Mouse (Mus musculus) hindbrain, embryonic 10.5 days (tissue): ENCODE results near the gene Sema5a. TPM values are rescaled to one million over a fixed set of nuclear protein-coding genes. Genes with fewer than 3 reads are reported as not detected.
A peak's percentile ranks its signal among the peaks of the same experiment; 100 is the strongest.

ENCODE experiments used
- DNase-seq: peaks from one replicate; pipeline ENCODE4 v3.0.0-alpha.2; 2017; ENCODE audit warnings: low spot score
- H3K27ac ChIP-seq: fragments of 300-500 bp; sonication (generic); 2 replicates; pipeline ENCODE4 v1.5.1; 2016; ENCODE audit warnings: mild to moderate bottlenecking, moderate library complexity
- H3K27me3 ChIP-seq: fragments of 300-500 bp; sonication (generic); 2 replicates; pipeline ENCODE4 v1.6.1; 2016; ENCODE audit warnings: mild to moderate bottlenecking; ENCODE audit not compliant: poor library complexity, insufficient read depth, severe bottlenecking
- H3K36me3 ChIP-seq: fragments of 300-500 bp; sonication (generic); 2 replicates; pipeline ENCODE4 v1.6.1; 2016; ENCODE audit warnings: mild to moderate bottlenecking, moderate library complexity
- H3K4me1 ChIP-seq: fragments of 300-500 bp; sonication (generic); replicated peaks from 2 replicates; pipeline ENCODE4 v1.6.1; 2016; ENCODE audit warnings: mild to moderate bottlenecking
- H3K4me3 ChIP-seq: fragments of 300-500 bp; sonication (generic); 2 replicates; pipeline ENCODE4 v1.5.1; 2016; ENCODE audit warnings: mild to moderate bottlenecking, moderate library complexity
- H3K9me3 ChIP-seq: fragments of 300-500 bp; sonication (generic); 2 replicates; pipeline ENCODE4 v1.6.1; 2016; ENCODE audit warnings: mild to moderate bottlenecking, moderate library complexity
- WGBS: fragments of 180-500 bp; shearing (Covaris S2); methylation state at CpG from one replicate; pipeline ENCODE4 v1.1.7; 2016; 5-methylcytosine and 5-hydroxymethylcytosine counted together
- polyA plus RNA-seq: library from polyadenylated mRNA; unstranded; fragments of >200 nt; fragmentation: Nextera tagmentation; extraction: Ambion mirVana; gene quantifications from 2 replicates; pipeline ENCODE4 v1.2.1, GENCODE M21; 2016

The Sema5a gene
- polyA plus RNA-seq, 1 experiment from 2014 or later = 5.0 TPM

- DNase-seq = no peak
- Histone ChIP-seq H3K27me3 (no peaks in the 10 kb centered on the region), H3K36me3 (no peaks in the 10 kb centered on the region), H3K4me1 (peaks cover 29% of the 10 kb centered on the region), H3K9me3 (no peaks in the 10 kb centered on the region), H3K27ac (no peak overlapping the region), H3K4me3 (no peak overlapping the region)
- WGBS = 77% methylated on average over 5 of the region's 5 CpGs
Observed at GRCm38 (mm10) chr15:32259362-32260096, 14.9 kb downstream of the Sema5a start.

- Histone ChIP-seq H3K27me3 (no peaks in the 10 kb centered on the region), H3K4me1 (peaks cover 35% of the 10 kb centered on the region), H3K4me3 (no peak overlapping the region), H3K36me3 (no peaks in the 10 kb centered on the region), H3K9me3 (no peaks in the 10 kb centered on the region), H3K27ac (0 out of 2 replicates have a peak overlapping the region, but pooled peaks have one; percentile 8)
- 42% methylated on average over 5 of the region's 5 CpGs for WGBS
- peak; percentile 32 for DNase-seq
Observed at GRCm38 (mm10) chr15:32260942-32261341, 16.3 kb downstream of the Sema5a start.

GRCm38 (mm10) chr15:32263651-32264050, 19.0 kb downstream of the Sema5a start:
- Histone ChIP-seq H3K36me3 (no peaks in the 10 kb centered on the region), H3K4me3 (no peak overlapping the region), H3K4me1 (peaks cover 27% of the 10 kb centered on the region), H3K9me3 (no peaks in the 10 kb centered on the region), H3K27ac (no peak overlapping the region), H3K27me3 (no peaks in the 10 kb centered on the region)
- 55% methylated on average over 3 of the region's 3 CpGs for WGBS
- DNase-seq = no peak

- Histone ChIP-seq H3K4me1 (peaks cover 29% of the 10 kb centered on the region), H3K4me3 (no peak overlapping the region), H3K9me3 (no peaks in the 10 kb centered on the region), H3K27ac (no peak overlapping the region), H3K36me3 (no peaks in the 10 kb centered on the region), H3K27me3 (no peaks in the 10 kb centered on the region)
- 86% methylated on average over 7 of the region's 7 CpGs for WGBS
- DNase-seq = no peak
Observed at GRCm38 (mm10) chr15:32264822-32265377, 20.3 kb downstream of the Sema5a start.

GRCm38 (mm10) chr15:32265378-32265934, 20.8 kb downstream of the Sema5a start:
- H3K27me3 ChIP-seq = no peaks in the 10 kb centered on the region
- no peaks in the 10 kb centered on the region for H3K36me3 ChIP-seq
- 73% methylated on average over 9 of the region's 9 CpGs for WGBS
- peaks cover 31% of the 10 kb centered on the region for H3K4me1 ChIP-seq
- H3K27ac ChIP-seq = no peak overlapping the region
- no peaks in the 10 kb centered on the region for H3K9me3 ChIP-seq
- no peak overlapping the region for H3K4me3 ChIP-seq
- no peak for DNase-seq

- peaks cover 23% of the 10 kb centered on the region for H3K4me1 ChIP-seq
- H3K36me3 ChIP-seq = no peaks in the 10 kb centered on the region
- WGBS = 87% methylated on average over 15 of the region's 15 CpGs
- no peaks in the 10 kb centered on the region for H3K9me3 ChIP-seq
- no peak for DNase-seq
- no peak overlapping the region for H3K4me3 ChIP-seq
- no peak overlapping the region for H3K27ac ChIP-seq
- no peaks in the 10 kb centered on the region for H3K27me3 ChIP-seq
Observed at GRCm38 (mm10) chr15:32266122-32266820, 21.7 kb downstream of the Sema5a start.

- Histone ChIP-seq H3K9me3 (no peaks in the 10 kb centered on the region), H3K27me3 (no peaks in the 10 kb centered on the region), H3K27ac (no peak overlapping the region), H3K4me1 (peaks cover 13% of the 10 kb centered on the region), H3K4me3 (no peak overlapping the region), H3K36me3 (no peaks in the 10 kb centered on the region)
- no peak for DNase-seq
- 56% methylated on average over 2 of the region's 2 CpGs for WGBS
Observed at GRCm38 (mm10) chr15:32270106-32270505, 25.5 kb downstream of the Sema5a start.

- peaks cover 15% of the 10 kb centered on the region for H3K4me1 ChIP-seq
- H3K4me3 ChIP-seq = no peak overlapping the region
- no peak overlapping the region for H3K27ac ChIP-seq
- H3K36me3 ChIP-seq = no peaks in the 10 kb centered on the region
- DNase-seq = no peak
- WGBS = 87% methylated on average over 6 of the region's 6 CpGs
- H3K27me3 ChIP-seq = no peaks in the 10 kb centered on the region
- no peaks in the 10 kb centered on the region for H3K9me3 ChIP-seq
Observed at GRCm38 (mm10) chr15:32273925-32274324, 29.3 kb downstream of the Sema5a start.

- Histone ChIP-seq H3K36me3 (no peaks in the 10 kb centered on the region), H3K27me3 (no peaks in the 10 kb centered on the region), H3K4me1 (peaks cover 14% of the 10 kb centered on the region), H3K9me3 (no peaks in the 10 kb centered on the region), H3K27ac (no peak overlapping the region), H3K4me3 (no peak overlapping the region)
- whole genome bisulfite sequencing = 90% methylated on average over 5 of the region's 5 CpGs
- DNase-seq = no peak
Observed at GRCm38 (mm10) chr15:32275020-32275419, 30.4 kb downstream of the Sema5a start.

- no peak overlapping the region for H3K27ac ChIP-seq
- no peaks in the 10 kb centered on the region for H3K36me3 ChIP-seq
- 59% methylated on average over 2 of the region's 2 CpGs for WGBS
- no peaks in the 10 kb centered on the region for H3K27me3 ChIP-seq
- peaks cover 11% of the 10 kb centered on the region; the same call in 1 of the 2 replicates for H3K4me1 ChIP-seq
- DNase-seq = no peak
- no peaks in the 10 kb centered on the region for H3K9me3 ChIP-seq
- H3K4me3 ChIP-seq = no peak overlapping the region
Observed at GRCm38 (mm10) chr15:32278600-32278999, 34.0 kb downstream of the Sema5a start.

- H3K36me3 ChIP-seq = no peaks in the 10 kb centered on the region
- DNase-seq = no peak
- no peak overlapping the region for H3K27ac ChIP-seq
- no peaks in the 10 kb centered on the region for H3K27me3 ChIP-seq
- no peaks in the 10 kb centered on the region for H3K9me3 ChIP-seq
- WGBS = 91% methylated on average over 4 of the region's 4 CpGs
- H3K4me3 ChIP-seq = no peak overlapping the region
- peaks cover 11% of the 10 kb centered on the region; the same call in 1 of the 2 replicates for H3K4me1 ChIP-seq
Observed at GRCm38 (mm10) chr15:32281374-32281773, 36.8 kb downstream of the Sema5a start.

GRCm38 (mm10) chr15:32284688-32285087, 40.1 kb downstream of the Sema5a start:
- no peaks in the 10 kb centered on the region for H3K4me1 ChIP-seq
- no peaks in the 10 kb centered on the region for H3K9me3 ChIP-seq
- H3K27me3 ChIP-seq = no peaks in the 10 kb centered on the region
- no peak overlapping the region for H3K27ac ChIP-seq
- no peaks in the 10 kb centered on the region for H3K36me3 ChIP-seq
- 86% methylated on average over 2 of the region's 2 CpGs for WGBS
- no peak for DNase-seq
- H3K4me3 ChIP-seq = no peak overlapping the region

- Histone ChIP-seq H3K9me3 (no peaks in the 10 kb centered on the region), H3K4me3 (no peak overlapping the region), H3K4me1 (no peaks in the 10 kb centered on the region), H3K27ac (no peak overlapping the region), H3K27me3 (no peaks in the 10 kb centered on the region), H3K36me3 (no peaks in the 10 kb centered on the region)
- WGBS = 85% methylated on average over 3 of the region's 3 CpGs
- no peak for DNase-seq
Observed at GRCm38 (mm10) chr15:32286296-32286695, 41.7 kb downstream of the Sema5a start.
